20 mouse cellular contexts compared by ENCODE assay signal in the genomic region with DNA sequence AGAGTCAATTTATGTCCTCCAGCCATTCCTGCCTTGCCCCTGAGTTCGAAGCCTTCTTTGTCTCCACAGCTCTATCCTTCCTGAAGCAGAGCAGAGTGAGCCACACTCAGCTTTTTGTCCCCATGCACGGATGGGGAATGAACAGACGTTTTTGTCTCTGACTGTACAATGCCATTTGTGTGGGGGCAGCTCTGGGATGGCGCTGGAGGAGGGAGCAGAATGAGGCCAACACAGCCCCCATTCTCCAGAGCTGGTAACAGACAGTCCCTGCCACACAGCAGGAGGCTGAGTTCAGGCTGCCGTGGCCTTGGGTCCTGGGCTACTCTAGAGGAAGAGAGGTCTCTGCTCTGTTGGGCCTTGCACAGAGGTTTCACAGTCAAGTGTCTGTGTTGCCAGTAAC.
DNase-seq lines count a peak whose midpoint lies in the region; ATAC-seq lines count a peak whose summit lies in the region.
"Had no signal": no experiment of that assay in that cellular context is flagged by ENCODE, and none has a peak within 500 bp of the region (broad histone marks: within the 10 kb centered on the region; RNA-seq: fewer than 3 reads in every experiment).

No protein-coding gene starts in this region.

- no peak overlapping the region for H3K4me3 ChIP-seq in hindbrain, embryonic 16.5 days (ENCODE audit: low read length)
- H3K4me3 ChIP-seq in hindbrain, embryonic 12.5 days: no peak overlapping the region
- H3K4me3 ChIP-seq in kidney, embryonic 14.5 days (ENCODE audit: low read length): no peak overlapping the region
- H3K4me3 ChIP-seq: forebrain, embryonic 12.5 days; gastrocnemius, adult 2 months; heart, embryonic 13.5 days; left cerebral cortex, adult 2 months; megakaryocyte, embryonic 14.5 days; midbrain, embryonic 15.5 days had no signal

- ATAC-seq in hindbrain, embryonic 16.5 days: peak; percentile 37; the same call in 1 of the 2 replicates
- no peak for ATAC-seq in hindbrain, embryonic 12.5 days (ENCODE audit: low FRiP score)
- ATAC-seq in kidney, embryonic 14.5 days (ENCODE audit: low FRiP score, low TSS enrichment): no peak
- ATAC-seq: CD4-positive, CD25-positive, alpha-beta regulatory T cell, adult 4 months; intestine, embryonic 16.5 days; midbrain, embryonic 15.5 days had no signal

- no peaks in the 10 kb centered on the region for H3K9me3 ChIP-seq in hindbrain, embryonic 16.5 days (ENCODE audit: control insufficient read depth, low read length)
- no peaks in the 10 kb centered on the region for H3K9me3 ChIP-seq in hindbrain, embryonic 12.5 days (replicated peaks)
- no peaks in the 10 kb centered on the region for H3K9me3 ChIP-seq in kidney, embryonic 14.5 days (ENCODE audit: control insufficient read depth, low read length)
- H3K9me3 ChIP-seq: forebrain, embryonic 12.5 days; G1E; heart, embryonic 13.5 days; megakaryocyte, embryonic 14.5 days; midbrain, embryonic 15.5 days had no signal

- WGBS in hindbrain, embryonic 16.5 days: 39% methylated on average over 5 of the region's 5 CpGs
- whole genome bisulfite sequencing in hindbrain, embryonic 12.5 days: 42% methylated on average over 5 of the region's 5 CpGs
- WGBS in kidney, embryonic 14.5 days: 73% methylated on average over 5 of the region's 5 CpGs

- intact Hi-C loops in left cerebral cortex, postnatal 14 days (cut with DNase I): no loop called here

- peak; percentile 43 to 48 for DNase-seq in right cerebral cortex, postnatal 10 days (ENCODE audit: low spot score in 2 of 2)
- no peak for DNase-seq in right cerebral cortex, postnatal 4 days
- DNase-seq in left cerebral cortex, postnatal 14 days (ENCODE audit: low spot score in 2 of 2): peak; percentile 18 to 28
- DNase-seq in thymus, postnatal 4 days: no peak
- DNase-seq: cerebellum, postnatal 14 days; gastrocnemius, adult 2 months; heart, postnatal 36 days; lung, postnatal 14 days; thymus, adult 18-20 months had no signal

- no peak overlapping the region for H3K27ac ChIP-seq in hindbrain, embryonic 16.5 days (ENCODE audit: low read depth, low read length)
- no peak overlapping the region for H3K27ac ChIP-seq in hindbrain, embryonic 12.5 days
- no peak overlapping the region for H3K27ac ChIP-seq in kidney, embryonic 14.5 days (ENCODE audit: low read depth, low read length)
- H3K27ac ChIP-seq: forebrain, embryonic 12.5 days; gastrocnemius, adult 2 months; heart, embryonic 13.5 days; left cerebral cortex, adult 2 months; midbrain, embryonic 15.5 days had no signal

- no peak overlapping the region for H3K4me2 ChIP-seq in hindbrain, embryonic 16.5 days (ENCODE audit: low read length)
- no peak overlapping the region for H3K4me2 ChIP-seq in hindbrain, embryonic 12.5 days (replicated peaks)
- H3K4me2 ChIP-seq in kidney, embryonic 14.5 days (replicated peaks; ENCODE audit: low read depth, low read length): no peak overlapping the region
- H3K4me2 ChIP-seq: forebrain, embryonic 12.5 days; heart, embryonic 13.5 days; midbrain, embryonic 15.5 days had no signal

- peaks cover 4% of the 10 kb centered on the region; the same call in 1 of the 2 replicates for H3K27me3 ChIP-seq in hindbrain, embryonic 16.5 days (replicated peaks; ENCODE audit: control insufficient read depth, insufficient read depth, low read length)
- H3K27me3 ChIP-seq in hindbrain, embryonic 12.5 days: peaks cover 8% of the 10 kb centered on the region; the same call in 1 of the 2 replicates
- H3K27me3 ChIP-seq in kidney, embryonic 14.5 days (ENCODE audit: control insufficient read depth, insufficient read depth, low read length): no peaks in the 10 kb centered on the region; the same call in 1 of the 2 replicates
- H3K27me3 ChIP-seq: midbrain, embryonic 15.5 days had no signal

- no peak overlapping the region for H3K9ac ChIP-seq in hindbrain, embryonic 16.5 days (ENCODE audit: low read depth, low read length)
- no peak overlapping the region for H3K9ac ChIP-seq in hindbrain, embryonic 12.5 days
- H3K9ac ChIP-seq in kidney, embryonic 14.5 days (ENCODE audit: low read depth, low read length): no peak overlapping the region
- H3K9ac ChIP-seq: forebrain, embryonic 12.5 days; heart, embryonic 13.5 days; midbrain, embryonic 15.5 days had no signal

- H3K4me1 ChIP-seq in hindbrain, embryonic 16.5 days (ENCODE audit: control insufficient read depth, insufficient read depth, low read depth, low read length): no peaks in the 10 kb centered on the region
- no peaks in the 10 kb centered on the region for H3K4me1 ChIP-seq in hindbrain, embryonic 12.5 days
- no peaks in the 10 kb centered on the region for H3K4me1 ChIP-seq in kidney, embryonic 14.5 days (ENCODE audit: control insufficient read depth, insufficient read depth, low read length)
- H3K4me1 ChIP-seq: forebrain, embryonic 12.5 days; midbrain, embryonic 15.5 days had no signal

- no peaks in the 10 kb centered on the region for H3K36me3 ChIP-seq in hindbrain, embryonic 16.5 days (ENCODE audit: control insufficient read depth, insufficient read depth, low read length)
- no peaks in the 10 kb centered on the region for H3K36me3 ChIP-seq in hindbrain, embryonic 12.5 days
- H3K36me3 ChIP-seq in kidney, embryonic 14.5 days (ENCODE audit: control insufficient read depth, insufficient read depth, low read length): no peaks in the 10 kb centered on the region
- H3K36me3 ChIP-seq: forebrain, embryonic 12.5 days; G1E; heart, embryonic 13.5 days; midbrain, embryonic 15.5 days had no signal

Comparison
In these comparisons a context has a peak if more than half of its experiments do, and no peak if none do; other contexts are left out.
1. DNase-seq: peak in right cerebral cortex, postnatal 10 days (2 of 2) and left cerebral cortex, postnatal 14 days (2 of 2); none in right cerebral cortex, postnatal 4 days (single experiment) and thymus, postnatal 4 days (single experiment).